Mouse (Mus musculus) kidney, postnatal 0 days (tissue): ENCODE data around the gene Zbtb7a. TPM values are rescaled to one million over a fixed set of nuclear protein-coding genes. Genes with fewer than 3 reads are reported as not detected.
A peak's percentile ranks its signal among the peaks of the same experiment; 100 is the strongest.

ENCODE experiments used
- ATAC-seq: fragments of 200-750 bp; cut with Nextera tagmentation; replicated peaks from 2 replicates; pipeline ENCODE4 v1.8.0; 2017; ENCODE audit warnings: low read depth, moderate number of reproducible peaks, moderate TSS enrichment, moderate library complexity; ENCODE audit not compliant: low FRiP score
- DNase-seq: peaks from one replicate; pipeline ENCODE4 v3.0.0-alpha.2; 2016; ENCODE audit warnings: low spot score
- H3K27ac ChIP-seq: fragments of 300-500 bp; sonication (generic); 2 replicates; pipeline ENCODE4 v1.5.1; 2014; ENCODE audit warnings: mild to moderate bottlenecking
- H3K27me3 ChIP-seq: fragments of 300-500 bp; sonication (generic); 2 replicates; pipeline ENCODE4 v1.6.1; 2014; ENCODE audit warnings: low read length, mixed read lengths; ENCODE audit not compliant: insufficient read depth
- H3K36me3 ChIP-seq: fragments of 300-500 bp; sonication (generic); 2 replicates; pipeline ENCODE4 v1.6.1; 2014; ENCODE audit warnings: low read length, mixed read lengths; ENCODE audit not compliant: insufficient read depth
- H3K4me1 ChIP-seq: fragments of 300-500 bp; sonication (generic); replicated peaks from 2 replicates; pipeline ENCODE4 v1.6.1; 2014; ENCODE audit warnings: antibody characterized with exemption, low read length, mixed read lengths; ENCODE audit not compliant: insufficient read depth
- H3K4me2 ChIP-seq: fragments of 300-500 bp; sonication (generic); 2 replicates; pipeline ENCODE4 v1.6.1; 2014; ENCODE audit warnings: mild to moderate bottlenecking, low read length, moderate library complexity, mixed read lengths
- H3K4me3 ChIP-seq: fragments of 300-500 bp; sonication (generic); replicated peaks from 2 replicates; pipeline ENCODE4 v1.5.1; 2014; ENCODE audit warnings: low read depth, low read length
- H3K9ac ChIP-seq: fragments of 300-500 bp; sonication (generic); 2 replicates; pipeline ENCODE4 v1.6.1; 2014; ENCODE audit warnings: low read depth, low read length
- H3K9me3 ChIP-seq: fragments of 300-500 bp; sonication (generic); replicated peaks from 2 replicates; pipeline ENCODE4 v1.6.1; 2016; ENCODE audit warnings: low read length, inconsistent platforms, mixed read lengths
- CTCF ChIP-seq: IDR thresholded peaks from 2 replicates; pipeline ENCODE4 v1.5.1; 2016; ENCODE audit warnings: antibody characterized with exemption, low read depth, mild to moderate bottlenecking, moderate library complexity
- WGBS: fragments of 180-500 bp; shearing (Covaris S2); extraction: QIAGEN DNeasy Blood & Tissue Kit; methylation state at CpG from one replicate; pipeline ENCODE4 v1.1.7; 2014; 5-methylcytosine and 5-hydroxymethylcytosine counted together
- polyA plus RNA-seq: library from polyadenylated mRNA; unstranded; fragments of >200 nt; fragmentation: Nextera tagmentation; extraction: Ambion mirVana; gene quantifications from 2 replicates; pipeline ENCODE4 v1.2.1, GENCODE M21; 2015

Zbtb7a gene
- polyA plus RNA-seq, 1 experiment from 2014 or later, result 33.7 TPM

- WGBS, result 69% methylated on average over 11 of the region's 11 CpGs
- TF ChIP-seq CTCF, result no peak
- Histone ChIP-seq H3K27ac (no peak overlapping the region), H3K4me1 (peaks cover 2% of the 10 kb centered on the region; the same call in 1 of the 2 replicates), H3K4me3 (no peak overlapping the region), H3K9ac (no peak overlapping the region), H3K4me2 (no peak overlapping the region), H3K36me3 (peaks cover 54% of the 10 kb centered on the region), H3K27me3 (no peaks in the 10 kb centered on the region), H3K9me3 (no peaks in the 10 kb centered on the region)
- ATAC-seq (no peak), DNase-seq (no peak)
These were observed 11.5 kb upstream of the Zbtb7a start for GRCm38 (mm10) chr10:81123500-81123899.

- peak overlapping the region; percentile 100 for H3K4me2 ChIP-seq
- TF ChIP-seq CTCF, result no peak
- no peaks in the 10 kb centered on the region; the same call in 1 of the 2 replicates for H3K4me1 ChIP-seq
- peak overlapping the region; percentile 4; the same call in 1 of the 2 replicates for H3K4me3 ChIP-seq
- no peak overlapping the region for H3K27ac ChIP-seq
- DNase-seq, result peak; percentile 28
- WGBS, result 7% methylated on average over 13 of the region's 16 CpGs
- H3K9ac ChIP-seq, result no peak overlapping the region
- no peaks in the 10 kb centered on the region for H3K27me3 ChIP-seq
- H3K9me3 ChIP-seq, result no peaks in the 10 kb centered on the region
- no peaks in the 10 kb centered on the region for H3K36me3 ChIP-seq
- ATAC-seq, result no peak
These were observed 836 bp upstream of the Zbtb7a start for GRCm38 (mm10) chr10:81134181-81134587.

GRCm38 (mm10) chr10:81135831-81136705, 1.0 kb downstream of the Zbtb7a start:
- peak overlapping the region; percentile 99 for H3K4me3 ChIP-seq
- peak overlapping the region; percentile 100 for H3K4me2 ChIP-seq
- peak overlapping the region; percentile 99 for H3K9ac ChIP-seq
- H3K27me3 ChIP-seq, result no peaks in the 10 kb centered on the region
- no peaks in the 10 kb centered on the region for H3K9me3 ChIP-seq
- ATAC-seq (peak; percentile 8), DNase-seq (peak; percentile 92)
- peak overlapping the region; percentile 100 for H3K27ac ChIP-seq
- H3K36me3 ChIP-seq, result no peaks in the 10 kb centered on the region
- H3K4me1 ChIP-seq, result peaks cover 16% of the 10 kb centered on the region
- TF ChIP-seq CTCF, result no peak
- WGBS, result under 1% methylated on average over 76 of the region's 86 CpGs

DNA sequence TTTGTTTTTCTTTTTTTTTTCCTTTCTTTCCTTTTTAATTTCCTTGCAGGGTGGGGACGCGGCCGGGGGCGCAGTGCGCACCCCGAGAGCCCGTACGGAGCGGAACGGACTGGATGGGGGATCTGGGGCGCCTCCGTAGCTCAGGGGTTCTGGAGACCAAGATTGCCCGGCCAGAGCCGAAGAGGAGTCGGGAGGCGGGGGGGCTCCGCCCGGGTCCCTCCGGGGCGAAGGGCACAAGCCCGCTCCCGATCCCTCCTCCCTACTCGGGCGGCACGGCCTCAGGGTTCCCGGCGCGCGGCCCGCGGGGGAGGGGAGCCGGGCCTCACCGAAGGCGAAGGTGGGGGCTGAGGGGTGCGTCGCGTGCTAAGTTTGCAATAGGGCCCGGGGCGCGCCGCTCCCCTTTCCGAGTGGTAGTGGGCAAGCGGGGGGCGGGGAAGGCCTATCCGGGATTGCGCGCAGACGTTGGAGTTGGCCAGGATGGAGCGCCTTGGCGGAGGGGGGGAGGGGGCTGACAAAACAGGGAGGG, 1.7 kb downstream of the Zbtb7a start:
- ATAC-seq (peak; percentile 37), DNase-seq (no peak)
- peaks cover 20% of the 10 kb centered on the region for H3K4me1 ChIP-seq
- TF ChIP-seq CTCF, result no peak
- peak overlapping the region; percentile 99 for H3K4me3 ChIP-seq
- WGBS, result under 1% methylated on average over 44 of the region's 50 CpGs
- H3K9ac ChIP-seq, result peak overlapping the region; percentile 99
- H3K27me3 ChIP-seq, result no peaks in the 10 kb centered on the region
- peak overlapping the region; percentile 100 for H3K27ac ChIP-seq
- H3K4me2 ChIP-seq, result peak overlapping the region; percentile 100
- no peaks in the 10 kb centered on the region for H3K9me3 ChIP-seq
- H3K36me3 ChIP-seq, result no peaks in the 10 kb centered on the region

GRCm38 (mm10) chr10:81137252-81138130, 2.5 kb downstream of the Zbtb7a start:
- Histone ChIP-seq H3K27ac (peak overlapping the region; percentile 91), H3K4me3 (peak overlapping the region; percentile 99), H3K27me3 (no peaks in the 10 kb centered on the region), H3K9ac (peak overlapping the region; percentile 99), H3K36me3 (no peaks in the 10 kb centered on the region), H3K4me2 (peak overlapping the region; percentile 100), H3K4me1 (peaks cover 20% of the 10 kb centered on the region), H3K9me3 (no peaks in the 10 kb centered on the region)
- TF ChIP-seq CTCF, result no peak
- WGBS, result 1% methylated on average over 48 of the region's 89 CpGs
- DNase-seq, result peak; percentile 99
- peak; percentile 86 for ATAC-seq
